Mouse (Mus musculus) kidney, postnatal 0 days (tissue): ENCODE results near the gene Lingo2. TPM values are rescaled to one million over a fixed set of nuclear protein-coding genes. Genes with fewer than 3 reads are reported as not detected.

ENCODE experiments used
- ATAC-seq: fragments of 200-750 bp; cut with Nextera tagmentation; replicated peaks from 2 replicates; pipeline ENCODE4 v1.8.0; 2017; ENCODE audit warnings: low read depth, moderate number of reproducible peaks, moderate TSS enrichment, moderate library complexity; ENCODE audit not compliant: low FRiP score
- DNase-seq: peaks from one replicate; pipeline ENCODE4 v3.0.0-alpha.2; 2016; ENCODE audit warnings: low spot score
- H3K27ac ChIP-seq: fragments of 300-500 bp; sonication (generic); 2 replicates; pipeline ENCODE4 v1.5.1; 2014; ENCODE audit warnings: mild to moderate bottlenecking
- H3K27me3 ChIP-seq: fragments of 300-500 bp; sonication (generic); 2 replicates; pipeline ENCODE4 v1.6.1; 2014; ENCODE audit warnings: low read length, mixed read lengths; ENCODE audit not compliant: insufficient read depth
- H3K36me3 ChIP-seq: fragments of 300-500 bp; sonication (generic); 2 replicates; pipeline ENCODE4 v1.6.1; 2014; ENCODE audit warnings: low read length, mixed read lengths; ENCODE audit not compliant: insufficient read depth
- H3K4me1 ChIP-seq: fragments of 300-500 bp; sonication (generic); replicated peaks from 2 replicates; pipeline ENCODE4 v1.6.1; 2014; ENCODE audit warnings: antibody characterized with exemption, low read length, mixed read lengths; ENCODE audit not compliant: insufficient read depth
- H3K4me2 ChIP-seq: fragments of 300-500 bp; sonication (generic); 2 replicates; pipeline ENCODE4 v1.6.1; 2014; ENCODE audit warnings: mild to moderate bottlenecking, low read length, moderate library complexity, mixed read lengths
- H3K4me3 ChIP-seq: fragments of 300-500 bp; sonication (generic); replicated peaks from 2 replicates; pipeline ENCODE4 v1.5.1; 2014; ENCODE audit warnings: low read depth, low read length
- H3K9ac ChIP-seq: fragments of 300-500 bp; sonication (generic); 2 replicates; pipeline ENCODE4 v1.6.1; 2014; ENCODE audit warnings: low read depth, low read length
- H3K9me3 ChIP-seq: fragments of 300-500 bp; sonication (generic); replicated peaks from 2 replicates; pipeline ENCODE4 v1.6.1; 2016; ENCODE audit warnings: low read length, inconsistent platforms, mixed read lengths
- CTCF ChIP-seq: IDR thresholded peaks from 2 replicates; pipeline ENCODE4 v1.5.1; 2016; ENCODE audit warnings: antibody characterized with exemption, low read depth, mild to moderate bottlenecking, moderate library complexity
- WGBS: fragments of 180-500 bp; shearing (Covaris S2); extraction: QIAGEN DNeasy Blood & Tissue Kit; methylation state at CpG from one replicate; pipeline ENCODE4 v1.1.7; 2014; 5-methylcytosine and 5-hydroxymethylcytosine counted together
- polyA plus RNA-seq: library from polyadenylated mRNA; unstranded; fragments of >200 nt; fragmentation: Nextera tagmentation; extraction: Ambion mirVana; gene quantifications from 2 replicates; pipeline ENCODE4 v1.2.1, GENCODE M21; 2015

The Lingo2 gene
- polyA plus RNA-seq, 1 experiment from 2014 or later, result 0.17 TPM

DNA sequence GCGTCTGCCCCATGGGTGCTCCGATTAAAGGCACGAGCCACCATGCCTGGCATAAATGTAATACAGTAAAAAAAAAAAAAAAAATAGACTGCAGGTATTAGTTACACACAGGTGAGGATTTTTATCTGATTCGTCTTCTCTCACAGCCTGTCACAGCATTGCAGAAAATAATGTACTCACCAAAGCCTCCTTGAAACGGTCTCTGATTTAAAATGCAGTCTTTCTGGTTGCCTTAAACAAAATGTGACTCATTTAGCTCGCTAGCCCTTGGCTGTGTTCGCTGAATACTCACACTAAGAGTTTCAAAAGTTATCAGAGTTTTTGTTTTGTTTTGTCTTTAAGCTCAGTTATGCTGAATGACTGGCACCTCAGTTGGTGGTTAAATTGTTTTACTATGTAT lies 1180.7 kb downstream of the Lingo2 start:
- Histone ChIP-seq H3K4me1 (no peaks in the 10 kb centered on the region), H3K27ac (no peak overlapping the region), H3K27me3 (no peaks in the 10 kb centered on the region), H3K4me3 (no peak overlapping the region), H3K4me2 (no peak overlapping the region), H3K36me3 (no peaks in the 10 kb centered on the region), H3K9me3 (no peaks in the 10 kb centered on the region), H3K9ac (no peak overlapping the region)
- ATAC-seq, result no peak
- no peak for TF ChIP-seq CTCF
- 77% methylated on average over 7 of the region's 7 CpGs for WGBS
- DNase-seq, result no peak

DNA sequence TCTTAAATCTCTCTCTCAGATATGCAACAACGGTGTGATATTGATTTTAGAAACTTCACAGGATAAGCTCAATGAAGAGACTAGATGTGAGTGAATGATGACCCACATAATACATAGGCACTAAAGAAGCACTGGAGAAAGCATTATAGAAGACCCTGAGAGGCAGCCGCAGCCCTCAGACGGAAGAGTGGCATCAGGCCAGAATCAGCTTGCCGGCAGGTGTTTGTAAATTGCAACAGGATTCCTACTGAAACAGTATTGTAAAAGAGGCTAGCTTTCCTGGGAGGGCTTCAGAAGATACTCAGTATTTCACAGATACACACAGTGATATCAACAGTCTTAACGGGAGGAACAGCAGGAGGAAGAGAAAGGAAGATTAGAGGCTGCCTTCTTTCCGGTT lies 1184.6 kb downstream of the Lingo2 start:
- Histone ChIP-seq H3K4me2 (no peak overlapping the region), H3K4me3 (no peak overlapping the region), H3K27ac (no peak overlapping the region), H3K36me3 (no peaks in the 10 kb centered on the region), H3K4me1 (no peaks in the 10 kb centered on the region), H3K9me3 (no peaks in the 10 kb centered on the region), H3K27me3 (no peaks in the 10 kb centered on the region), H3K9ac (no peak overlapping the region)
- 79% methylated on average over 6 of the region's 6 CpGs for WGBS
- DNase-seq, result no peak
- no peak for TF ChIP-seq CTCF
- ATAC-seq, result no peak

DNA sequence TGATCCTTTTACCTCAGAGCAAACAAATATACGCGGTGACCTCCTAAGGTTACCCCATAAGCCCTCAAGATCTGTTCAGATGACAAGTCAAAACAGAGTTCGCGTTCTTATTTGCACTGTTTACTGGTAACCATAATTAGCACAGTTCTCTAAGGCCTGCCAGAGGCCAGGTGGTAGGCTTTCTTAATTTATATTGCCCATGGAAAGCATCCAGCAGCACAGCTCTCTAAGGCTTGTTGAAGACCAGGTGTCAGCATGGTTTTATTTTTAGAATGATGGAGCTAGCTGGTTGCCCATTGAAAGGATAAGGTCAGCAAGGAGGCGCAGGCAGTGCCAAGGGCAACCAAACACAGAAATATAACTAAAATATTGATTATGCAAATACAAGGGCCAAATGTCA lies 1190.4 kb downstream of the Lingo2 start:
- Histone ChIP-seq H3K27ac (no peak overlapping the region), H3K4me3 (no peak overlapping the region), H3K9ac (no peak overlapping the region), H3K4me2 (no peak overlapping the region), H3K9me3 (no peaks in the 10 kb centered on the region), H3K4me1 (no peaks in the 10 kb centered on the region), H3K27me3 (no peaks in the 10 kb centered on the region), H3K36me3 (no peaks in the 10 kb centered on the region)
- no peak for TF ChIP-seq CTCF
- ATAC-seq (no peak), DNase-seq (no peak)
- 64% methylated on average over 5 of the region's 5 CpGs for WGBS

DNA sequence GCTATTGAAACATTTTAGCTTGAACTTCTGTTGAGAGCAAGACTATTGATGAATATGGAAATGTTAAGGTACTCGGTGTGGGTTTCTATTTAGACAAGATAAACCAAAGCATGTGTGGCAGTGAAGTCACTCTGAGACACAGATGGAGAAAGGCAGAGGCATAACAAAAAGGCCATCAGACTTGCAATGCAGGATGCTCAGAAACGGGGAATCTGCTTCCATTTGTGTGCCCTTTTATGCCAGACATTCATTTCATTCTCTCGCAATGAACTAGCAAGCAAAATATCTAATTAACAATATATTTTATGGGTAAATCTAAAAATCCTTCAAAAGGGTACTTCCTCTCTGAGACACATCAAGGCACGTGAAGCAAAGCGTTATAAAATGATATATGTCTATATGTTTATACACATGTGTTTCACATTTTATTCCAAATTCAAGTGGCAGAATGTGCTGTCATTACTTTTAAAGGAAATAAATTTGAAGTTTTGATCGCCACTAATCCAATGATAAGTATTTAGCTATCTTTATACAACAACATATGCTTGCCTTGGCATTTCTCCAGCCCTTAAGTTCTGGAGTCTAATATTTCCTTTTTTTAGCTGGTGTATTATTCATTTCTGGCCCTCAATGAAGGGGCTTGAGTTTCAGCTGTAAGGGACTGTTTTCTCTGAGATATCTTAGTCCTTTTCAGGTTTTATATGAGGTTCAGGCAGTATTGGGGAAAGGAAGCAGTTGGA lies 1199.3 kb downstream of the Lingo2 start:
- H3K4me2 ChIP-seq, result no peak overlapping the region
- no peaks in the 10 kb centered on the region for H3K4me1 ChIP-seq
- no peak overlapping the region for H3K9ac ChIP-seq
- H3K27ac ChIP-seq, result no peak overlapping the region
- DNase-seq (no peak), ATAC-seq (no peak)
- WGBS, result 69% methylated on average over 6 of the region's 6 CpGs
- TF ChIP-seq CTCF, result no peak
- H3K4me3 ChIP-seq, result no peak overlapping the region
- no peaks in the 10 kb centered on the region for H3K36me3 ChIP-seq
- no peaks in the 10 kb centered on the region for H3K9me3 ChIP-seq
- H3K27me3 ChIP-seq, result no peaks in the 10 kb centered on the region

DNA sequence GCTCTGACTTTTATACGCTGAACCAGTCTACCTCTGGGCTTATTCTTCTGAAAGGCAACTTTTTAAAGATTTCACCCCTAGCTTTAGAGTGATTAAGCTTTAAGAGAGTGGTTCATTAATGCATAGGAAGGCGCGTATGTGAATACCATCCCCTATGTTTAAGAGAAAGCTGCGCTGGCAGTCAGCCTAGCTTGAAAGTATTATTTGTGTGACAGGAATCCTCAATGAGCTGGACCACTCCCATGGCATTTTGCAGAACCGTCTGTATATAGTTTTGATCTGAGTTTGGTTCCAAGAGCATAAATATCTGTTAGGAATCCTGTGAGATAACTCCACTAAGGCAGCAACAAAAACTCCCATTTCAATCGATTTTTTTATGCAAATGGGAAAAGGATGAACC lies 1204.9 kb downstream of the Lingo2 start:
- no peak overlapping the region for H3K4me2 ChIP-seq
- no peak overlapping the region for H3K27ac ChIP-seq
- H3K36me3 ChIP-seq, result no peaks in the 10 kb centered on the region
- no peaks in the 10 kb centered on the region for H3K4me1 ChIP-seq
- no peak overlapping the region for H3K9ac ChIP-seq
- no peak for DNase-seq
- ATAC-seq, result no peak
- TF ChIP-seq CTCF, result no peak
- H3K9me3 ChIP-seq, result no peaks in the 10 kb centered on the region
- H3K4me3 ChIP-seq, result no peak overlapping the region
- H3K27me3 ChIP-seq, result no peaks in the 10 kb centered on the region
- WGBS, result 79% methylated on average over 6 of the region's 6 CpGs

DNA sequence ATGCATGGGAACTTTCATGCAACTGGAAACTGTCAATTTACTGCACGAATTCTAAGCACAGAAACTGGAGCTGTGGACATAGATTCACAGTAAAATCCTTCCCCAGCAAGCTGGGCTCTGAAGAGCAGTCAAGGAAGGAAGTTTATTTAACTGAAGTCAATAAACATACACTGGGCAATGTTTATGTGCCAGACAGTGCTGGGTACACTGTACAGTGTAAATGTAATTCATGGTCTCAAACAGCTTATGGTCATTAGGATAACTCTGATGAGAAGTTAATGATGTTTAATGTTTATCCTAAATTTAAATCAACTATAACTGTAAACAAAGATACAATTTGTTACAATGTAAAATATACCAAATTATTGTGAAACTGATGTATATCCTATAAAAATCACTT lies 1226.8 kb downstream of the Lingo2 start:
- no peaks in the 10 kb centered on the region for H3K27me3 ChIP-seq
- H3K9me3 ChIP-seq, result no peaks in the 10 kb centered on the region
- DNase-seq (no peak), ATAC-seq (no peak)
- no peak overlapping the region for H3K4me3 ChIP-seq
- H3K9ac ChIP-seq, result no peak overlapping the region
- no peak for TF ChIP-seq CTCF
- H3K4me1 ChIP-seq, result no peaks in the 10 kb centered on the region
- H3K4me2 ChIP-seq, result no peak overlapping the region
- WGBS, result 54% methylated on average over 1 of the region's 1 CpGs
- no peak overlapping the region for H3K27ac ChIP-seq
- no peaks in the 10 kb centered on the region for H3K36me3 ChIP-seq

DNA sequence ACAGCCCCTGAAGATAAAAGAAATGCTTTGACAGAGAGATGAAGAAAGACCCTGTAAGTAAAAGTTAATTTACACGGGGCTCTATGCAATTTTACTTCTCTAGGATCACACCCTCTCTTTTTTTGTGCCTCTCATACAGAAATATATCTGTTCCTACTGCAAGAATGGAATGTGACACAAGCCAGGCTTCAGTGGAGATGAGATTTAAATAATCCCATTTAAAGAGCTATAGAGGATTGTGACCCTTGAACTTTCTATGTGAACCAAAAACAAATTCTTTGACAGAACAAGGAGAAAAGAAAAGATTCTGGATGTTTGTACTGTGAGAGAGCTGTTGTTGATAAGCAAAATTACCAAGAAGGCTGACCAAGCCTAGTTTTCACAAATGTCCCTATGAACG lies 1247.4 kb downstream of the Lingo2 start:
- Histone ChIP-seq H3K27me3 (no peaks in the 10 kb centered on the region), H3K36me3 (no peaks in the 10 kb centered on the region), H3K4me3 (no peak overlapping the region), H3K4me2 (no peak overlapping the region), H3K9ac (no peak overlapping the region), H3K4me1 (no peaks in the 10 kb centered on the region), H3K9me3 (no peaks in the 10 kb centered on the region), H3K27ac (no peak overlapping the region)
- no peak for TF ChIP-seq CTCF
- WGBS, result 50% methylated on average over 2 of the region's 2 CpGs
- no peak for ATAC-seq
- DNase-seq, result no peak
